Mouse (Mus musculus) v-Abl transformed pro-B cells (cell line): ENCODE results near the gene Cstad.

ENCODE experiments used
- in situ Hi-C, 2 experiments: fragments of 400-800 bp; cut with MboI; formaldehyde crosslinking; loops; one replicate each; pipeline ENCODE4 v1.15.1; 2025; ENCODE audit not compliant: unreplicated experiment in 2 of 2

Cstad gene

GRCm38 (mm10) chr2:30592951-30593350 is 1.9 kb upstream of the Cstad start:
- in situ Hi-C loops, result loop anchor here (10.0 to 25.0 kb wide), 2 partner anchors 122 to 531 kb away; partner anchors contain the start of gene Set (in 1 of the 2)

GRCm38 (mm10) chr2:30593636-30594310 is 1.1 kb upstream of the Cstad start:
- in situ Hi-C loops, result loop anchor here (10.0 to 25.0 kb wide), 2 partner anchors 121 to 531 kb away; partner anchors contain the start of gene Set (in 1 of the 2)

GRCm38 (mm10) chr2:30595796-30596195 is 956 bp downstream of the Cstad start:
- in situ Hi-C loops, result loop anchor here (10.0 to 25.0 kb wide), 2 partner anchors 119 to 533 kb away; partner anchors contain the start of gene Set (in 1 of the 2)

- in situ Hi-C loops, result loop anchor here (10.0 to 25.0 kb wide), 2 partner anchors 115 to 537 kb away; partner anchors contain the start of gene Set (in 1 of the 2)
Measured at GRCm38 (mm10) chr2:30599621-30600020, 4.8 kb downstream of the Cstad start.

GRCm38 (mm10) chr2:30600291-30600690 is 5.5 kb downstream of the Cstad start:
- in situ Hi-C loops, result no loop called here

GRCm38 (mm10) chr2:30600965-30601841 is 6.4 kb downstream of the Cstad start:
- in situ Hi-C loops, result no loop called here

- in situ Hi-C loops, result no loop called here
Measured at GRCm38 (mm10) chr2:30602451-30602850, 7.6 kb downstream of the Cstad start.

GRCm38 (mm10) chr2:30603731-30604130 is 8.9 kb downstream of the Cstad start:
- in situ Hi-C loops, result no loop called here

- in situ Hi-C loops, result no loop called here
Measured at GRCm38 (mm10) chr2:30604880-30605761, 10.3 kb downstream of the Cstad start.

GRCm38 (mm10) chr2:30605762-30606051 is 10.9 kb downstream of the Cstad start:
- in situ Hi-C loops, result no loop called here

GRCm38 (mm10) chr2:30606621-30607052 is 11.8 kb downstream of the Cstad start:
- in situ Hi-C loops, result no loop called here

GRCm38 (mm10) chr2:30607941-30608340 is 13.1 kb downstream of the Cstad start:
- in situ Hi-C loops, result no loop called here

GRCm38 (mm10) chr2:30608690-30609201 is 13.9 kb downstream of the Cstad start:
- in situ Hi-C loops, result no loop called here

GRCm38 (mm10) chr2:30613574-30613973 is 18.7 kb downstream of the Cstad start:
- in situ Hi-C loops, result no loop called here

GRCm38 (mm10) chr2:30614151-30614923 is 19.5 kb downstream of the Cstad start:
- in situ Hi-C loops, result no loop called here

GRCm38 (mm10) chr2:30615869-30616268 is 21.0 kb downstream of the Cstad start:
- in situ Hi-C loops, result no loop called here

- in situ Hi-C loops, result no loop called here
Measured at GRCm38 (mm10) chr2:30616464-30616863, 21.6 kb downstream of the Cstad start.

- in situ Hi-C loops, result no loop called here
Measured at GRCm38 (mm10) chr2:30618487-30619248, 23.8 kb downstream of the Cstad start.

- in situ Hi-C loops, result no loop called here
Measured at GRCm38 (mm10) chr2:30623873-30624272, 29.0 kb downstream of the Cstad start.
